Mouse (Mus musculus): ENCODE measurements around the gene Ugt1a7c. TPM values are rescaled to one million over a fixed set of nuclear protein-coding genes. Genes with fewer than 3 reads are reported as not detected.

Ugt1a7c gene
- polyA plus RNA-seq, 1 experiment from 2014 or later, result 1.2 TPM

DNA sequence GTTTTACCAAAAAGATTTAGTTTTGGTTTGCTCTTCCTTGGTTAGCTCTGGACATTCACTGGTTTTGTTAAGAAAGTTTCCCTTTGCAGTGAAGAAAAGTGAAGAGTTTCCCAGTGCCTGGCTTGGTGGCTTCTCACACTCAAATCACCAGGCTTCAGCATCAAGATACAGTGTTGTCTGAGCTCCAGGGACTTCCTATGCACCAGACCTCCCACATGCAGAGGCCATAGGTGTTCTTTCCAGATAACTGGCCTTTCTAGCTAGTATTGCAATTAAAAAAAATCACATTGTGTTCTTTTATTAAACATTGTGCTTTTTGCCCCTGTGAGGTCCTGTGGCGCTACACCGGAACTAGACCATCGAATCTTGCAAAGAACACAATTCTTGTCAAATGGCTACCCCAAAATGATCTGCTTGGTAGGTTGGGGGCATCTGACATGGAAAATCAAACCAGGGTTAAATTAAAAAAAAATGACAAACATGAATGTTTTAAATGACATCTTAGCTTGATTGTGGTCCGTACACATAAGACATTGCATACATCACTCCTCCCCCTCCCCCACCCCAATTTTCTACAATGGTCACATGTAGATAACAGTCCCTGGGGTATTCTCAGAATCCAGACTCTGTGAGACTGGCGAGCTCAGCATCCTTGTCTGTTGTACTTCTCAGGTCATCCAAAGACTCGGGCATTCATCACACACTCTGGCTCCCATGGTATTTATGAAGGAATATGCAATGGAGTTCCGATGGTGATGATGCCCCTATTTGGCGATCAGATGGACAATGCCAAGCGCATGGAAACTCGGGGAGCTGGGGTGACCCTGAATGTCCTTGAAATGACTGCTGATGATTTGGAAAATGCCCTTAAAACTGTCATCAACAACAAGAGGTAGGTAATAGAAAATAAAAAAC, 120.9 kb downstream of the Ugt1a7c start:
- Histone ChIP-seq H3K27me3 (replicated peaks; ENCODE audit: control insufficient read depth, insufficient read depth, low read length) (no peaks in the 10 kb centered on the region), H3K4me2 (ENCODE audit: low read length) (no peak overlapping the region), H3K36me3 (ENCODE audit: control insufficient read depth, insufficient read depth) (no peaks in the 10 kb centered on the region), H3K4me3 (replicated peaks; ENCODE audit: low read length) (no peak overlapping the region), H3K4me1 (replicated peaks; ENCODE audit: control insufficient read depth, insufficient read depth, low read length) (no peaks in the 10 kb centered on the region), H3K9me3 (ENCODE audit: control insufficient read depth, low read length) (peaks cover 60% of the 10 kb centered on the region), H3K9ac (replicated peaks; ENCODE audit: low read depth, low read length) (no peak overlapping the region), H3K27ac (ENCODE audit: low read length) (no peak overlapping the region)
- WGBS, result 72% methylated on average over 10 of the region's 10 CpGs
- no peak for ATAC-seq

DNA sequence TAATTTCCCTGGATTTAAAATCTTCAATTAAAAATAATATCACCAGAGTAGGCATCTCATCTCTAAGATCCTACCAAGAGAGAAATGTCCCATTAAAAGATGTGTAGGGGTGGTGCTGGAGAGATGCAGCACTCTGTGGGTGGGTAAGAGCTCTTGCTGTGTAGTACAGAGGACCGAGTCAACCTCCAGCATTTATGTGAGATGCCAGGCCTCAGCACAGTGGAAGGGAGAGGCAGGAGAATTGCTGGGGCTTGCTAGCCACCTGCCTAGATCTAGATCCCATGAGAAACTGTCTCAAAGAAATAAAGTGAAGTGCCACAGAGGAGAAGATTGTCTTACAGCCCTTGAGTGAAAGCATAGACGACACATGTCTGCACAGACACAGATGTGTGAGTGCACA, 121.7 kb downstream of the Ugt1a7c start:
- 54% methylated on average over 2 of the region's 2 CpGs for WGBS
- no peak overlapping the region for H3K4me2 ChIP-seq (ENCODE audit: low read length)
- H3K27ac ChIP-seq (ENCODE audit: low read length), result no peak overlapping the region
- no peaks in the 10 kb centered on the region for H3K4me1 ChIP-seq (replicated peaks; ENCODE audit: control insufficient read depth, insufficient read depth, low read length)
- ATAC-seq, result no peak
- H3K9ac ChIP-seq (replicated peaks; ENCODE audit: low read depth, low read length), result no peak overlapping the region
- H3K9me3 ChIP-seq (ENCODE audit: control insufficient read depth, low read length), result peaks cover 57% of the 10 kb centered on the region
- no peaks in the 10 kb centered on the region for H3K36me3 ChIP-seq (ENCODE audit: control insufficient read depth, insufficient read depth)
- no peaks in the 10 kb centered on the region for H3K27me3 ChIP-seq (replicated peaks; ENCODE audit: control insufficient read depth, insufficient read depth, low read length)
- H3K4me3 ChIP-seq (replicated peaks; ENCODE audit: low read length), result no peak overlapping the region

DNA sequence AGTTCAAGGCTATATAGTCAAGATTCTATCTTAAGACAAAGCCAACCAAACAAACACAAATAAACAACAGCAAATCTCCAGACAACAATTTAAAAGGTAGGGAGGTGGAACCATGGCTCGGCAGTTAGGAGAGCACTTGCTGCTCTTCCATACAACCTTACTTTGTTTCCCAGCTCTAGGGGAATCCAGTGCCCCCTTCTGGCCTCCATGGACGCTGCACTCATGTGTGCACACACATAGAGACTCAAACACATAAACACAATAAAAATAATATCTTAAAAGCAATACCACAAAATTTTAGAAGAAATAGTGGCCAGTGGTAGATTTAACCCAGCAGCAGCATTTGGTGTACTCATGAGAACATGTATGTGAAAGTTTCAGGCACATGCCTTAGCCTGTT, 122.3 kb downstream of the Ugt1a7c start:
- WGBS, result 67% methylated on average over 2 of the region's 2 CpGs
- H3K9me3 ChIP-seq (ENCODE audit: control insufficient read depth, low read length), result peaks cover 53% of the 10 kb centered on the region

DNA sequence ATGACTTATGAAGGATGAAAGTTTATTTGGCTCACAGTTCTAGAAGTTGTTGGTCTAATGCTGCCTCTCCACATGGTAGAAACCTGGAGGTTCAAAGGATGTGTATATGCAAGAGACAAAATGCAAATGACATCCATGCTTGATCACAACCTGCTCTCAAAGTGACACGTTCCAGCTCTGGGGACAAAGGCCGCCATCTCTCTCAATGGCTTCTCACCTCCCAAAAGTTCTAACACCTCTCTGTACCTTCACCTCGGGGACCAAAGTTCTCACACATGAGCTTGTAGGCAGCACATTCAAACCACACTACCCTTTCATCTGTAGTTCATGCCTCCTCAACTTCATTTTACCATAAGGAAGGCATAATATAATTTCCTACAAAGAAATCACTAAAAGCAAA, 122.7 kb downstream of the Ugt1a7c start:
- Histone ChIP-seq H3K4me1 (replicated peaks; ENCODE audit: control insufficient read depth, insufficient read depth, low read length) (no peaks in the 10 kb centered on the region), H3K27ac (ENCODE audit: low read length) (no peak overlapping the region), H3K9me3 (ENCODE audit: control insufficient read depth, low read length) (peaks cover 50% of the 10 kb centered on the region), H3K36me3 (ENCODE audit: control insufficient read depth, insufficient read depth) (no peaks in the 10 kb centered on the region), H3K27me3 (replicated peaks; ENCODE audit: control insufficient read depth, insufficient read depth, low read length) (no peaks in the 10 kb centered on the region), H3K4me3 (replicated peaks; ENCODE audit: low read length) (no peak overlapping the region), H3K4me2 (ENCODE audit: low read length) (no peak overlapping the region), H3K9ac (replicated peaks; ENCODE audit: low read depth, low read length) (no peak overlapping the region)
- ATAC-seq, result no peak
- WGBS, result 39% methylated on average over 3 of the region's 3 CpGs

More for the DNA sequence above, 122.3 kb downstream of the Ugt1a7c start:
- Histone ChIP-seq H3K36me3 (ENCODE audit: control insufficient read depth, insufficient read depth) (no peaks in the 10 kb centered on the region), H3K27ac (ENCODE audit: low read length) (no peak overlapping the region), H3K9ac (replicated peaks; ENCODE audit: low read depth, low read length) (no peak overlapping the region), H3K4me1 (replicated peaks; ENCODE audit: control insufficient read depth, insufficient read depth, low read length) (no peaks in the 10 kb centered on the region), H3K4me3 (replicated peaks; ENCODE audit: low read length) (no peak overlapping the region), H3K4me2 (ENCODE audit: low read length) (no peak overlapping the region), H3K27me3 (replicated peaks; ENCODE audit: control insufficient read depth, insufficient read depth, low read length) (no peaks in the 10 kb centered on the region)
- no peak for ATAC-seq

DNA sequence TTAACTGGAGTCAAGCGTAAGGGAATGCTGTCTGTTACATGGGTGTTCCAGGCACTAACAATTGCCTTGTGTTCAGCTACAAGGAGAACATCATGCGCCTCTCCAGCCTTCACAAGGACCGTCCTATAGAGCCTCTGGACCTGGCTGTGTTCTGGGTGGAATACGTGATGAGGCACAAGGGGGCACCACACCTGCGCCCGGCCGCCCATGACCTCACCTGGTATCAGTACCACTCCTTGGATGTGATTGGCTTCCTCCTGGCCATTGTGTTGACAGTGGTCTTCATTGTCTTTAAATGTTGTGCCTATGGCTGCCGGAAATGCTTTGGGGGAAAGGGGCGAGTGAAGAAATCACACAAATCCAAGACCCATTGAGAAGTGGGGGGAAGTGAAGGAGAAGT, 123.2 kb downstream of the Ugt1a7c start:
- peaks cover 45% of the 10 kb centered on the region for H3K9me3 ChIP-seq (ENCODE audit: control insufficient read depth, low read length)
- ATAC-seq, result no peak
- 75% methylated on average over 9 of the region's 9 CpGs for WGBS

DNA sequence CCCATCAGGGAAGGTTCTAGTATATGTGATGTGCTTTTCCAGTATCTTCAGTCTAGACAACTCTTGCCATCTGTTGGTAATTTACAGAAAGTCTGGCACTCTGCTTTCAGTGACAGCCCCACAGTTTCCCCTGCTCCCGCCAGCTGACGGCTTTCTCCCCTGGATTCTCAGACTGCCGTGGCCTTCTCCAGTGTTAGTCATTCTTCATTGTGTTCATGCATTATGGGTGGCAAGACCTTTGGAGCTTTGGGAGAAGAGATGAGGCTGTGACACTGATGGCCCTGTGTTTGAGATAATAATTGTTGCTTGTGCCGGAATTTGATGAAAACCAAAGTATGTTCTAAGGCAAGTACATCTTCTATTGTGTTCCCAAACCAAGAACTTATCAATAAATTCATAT, 123.7 kb downstream of the Ugt1a7c start:
- peaks cover 40% of the 10 kb centered on the region for H3K9me3 ChIP-seq (ENCODE audit: control insufficient read depth, low read length)
- H3K4me2 ChIP-seq (ENCODE audit: low read length), result no peak overlapping the region
- H3K36me3 ChIP-seq (ENCODE audit: control insufficient read depth, insufficient read depth), result no peaks in the 10 kb centered on the region
- no peak overlapping the region for H3K4me3 ChIP-seq (replicated peaks; ENCODE audit: low read length)
- H3K9ac ChIP-seq (replicated peaks; ENCODE audit: low read depth, low read length), result no peak overlapping the region
- no peaks in the 10 kb centered on the region for H3K27me3 ChIP-seq (replicated peaks; ENCODE audit: control insufficient read depth, insufficient read depth, low read length)
- no peaks in the 10 kb centered on the region for H3K4me1 ChIP-seq (replicated peaks; ENCODE audit: control insufficient read depth, insufficient read depth, low read length)
- H3K27ac ChIP-seq (ENCODE audit: low read length), result no peak overlapping the region
- 50% methylated on average over 4 of the region's 4 CpGs for WGBS
- no peak for ATAC-seq

More for the DNA sequence above, 123.2 kb downstream of the Ugt1a7c start:
- Histone ChIP-seq H3K27me3 (replicated peaks; ENCODE audit: control insufficient read depth, insufficient read depth, low read length) (no peaks in the 10 kb centered on the region), H3K4me1 (replicated peaks; ENCODE audit: control insufficient read depth, insufficient read depth, low read length) (no peaks in the 10 kb centered on the region), H3K27ac (ENCODE audit: low read length) (no peak overlapping the region), H3K4me3 (replicated peaks; ENCODE audit: low read length) (no peak overlapping the region), H3K36me3 (ENCODE audit: control insufficient read depth, insufficient read depth) (no peaks in the 10 kb centered on the region), H3K4me2 (ENCODE audit: low read length) (no peak overlapping the region), H3K9ac (replicated peaks; ENCODE audit: low read depth, low read length) (no peak overlapping the region)

DNA sequence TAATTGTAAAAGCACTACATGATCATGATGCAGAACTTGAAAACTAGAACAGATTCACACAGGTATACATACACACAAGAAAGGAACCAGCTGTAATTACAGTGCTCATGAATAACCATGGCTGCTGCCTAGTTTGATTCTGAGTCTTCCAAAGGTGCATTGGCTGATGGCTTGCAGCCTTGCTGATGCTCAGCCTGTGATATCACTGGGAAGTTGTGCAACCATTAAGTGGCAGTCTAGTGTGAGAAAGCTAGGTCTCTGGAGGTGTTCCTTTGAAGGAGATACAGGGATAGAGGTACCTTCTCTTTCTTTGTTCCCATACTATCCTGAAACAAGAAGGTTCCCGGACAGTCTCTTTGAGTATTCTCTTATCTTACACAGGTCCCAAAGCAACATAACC, 124.2 kb downstream of the Ugt1a7c start:
- Histone ChIP-seq H3K4me3 (replicated peaks; ENCODE audit: low read length) (no peak overlapping the region), H3K9ac (replicated peaks; ENCODE audit: low read depth, low read length) (no peak overlapping the region)
- 22% methylated on average over 1 of the region's 1 CpGs for WGBS

DNA sequence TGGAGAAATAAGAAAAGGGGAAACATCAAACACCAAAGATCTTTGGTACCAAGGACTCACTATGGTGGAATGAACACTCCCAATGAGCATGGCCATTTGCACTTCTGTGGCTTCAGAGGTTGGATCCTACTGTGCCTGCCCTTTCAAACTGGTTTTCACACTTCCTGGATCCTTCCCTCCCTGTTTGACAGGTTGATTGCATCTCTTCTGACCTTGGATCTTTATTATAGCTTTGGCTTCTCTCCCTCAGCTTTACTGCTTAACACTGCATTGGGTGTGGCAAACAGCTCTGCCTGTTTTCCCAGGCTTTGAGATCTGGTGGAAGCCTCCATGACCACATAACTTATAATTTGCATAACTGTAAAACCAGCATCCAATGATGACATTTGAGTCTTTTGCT, 125.5 kb downstream of the Ugt1a7c start:
- no peak for ATAC-seq
- H3K27ac ChIP-seq (ENCODE audit: low read length), result no peak overlapping the region
- no peaks in the 10 kb centered on the region for H3K27me3 ChIP-seq (replicated peaks; ENCODE audit: control insufficient read depth, insufficient read depth, low read length)

More for the DNA sequence above, 124.2 kb downstream of the Ugt1a7c start:
- Histone ChIP-seq H3K36me3 (ENCODE audit: control insufficient read depth, insufficient read depth) (no peaks in the 10 kb centered on the region), H3K4me1 (replicated peaks; ENCODE audit: control insufficient read depth, insufficient read depth, low read length) (no peaks in the 10 kb centered on the region), H3K27ac (ENCODE audit: low read length) (no peak overlapping the region), H3K4me2 (ENCODE audit: low read length) (no peak overlapping the region), H3K9me3 (ENCODE audit: control insufficient read depth, low read length) (peaks cover 35% of the 10 kb centered on the region), H3K27me3 (replicated peaks; ENCODE audit: control insufficient read depth, insufficient read depth, low read length) (no peaks in the 10 kb centered on the region)
- no peak for ATAC-seq

DNA sequence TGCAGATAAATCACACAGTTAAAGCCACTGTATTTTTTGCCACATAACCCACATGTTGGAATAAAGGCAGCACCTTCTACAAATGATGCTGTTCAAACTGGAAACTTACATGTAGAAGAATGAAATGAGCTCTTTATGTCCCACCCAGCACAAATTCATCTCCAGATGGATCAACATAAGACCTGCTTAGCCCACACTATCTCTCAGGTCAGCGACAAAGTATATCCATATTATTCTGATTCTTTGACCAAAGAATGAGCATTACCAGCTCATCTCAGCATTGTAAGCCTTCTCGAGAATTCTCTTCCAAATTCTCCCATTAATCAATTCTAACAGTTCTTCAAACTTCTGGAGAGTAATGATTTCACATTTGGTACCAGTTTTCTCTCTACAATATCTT, 127.4 kb downstream of the Ugt1a7c start:
- ATAC-seq, result no peak
- 46% methylated on average over 2 of the region's 2 CpGs for whole genome bisulfite sequencing
- Histone ChIP-seq H3K27ac (ENCODE audit: low read length) (no peak overlapping the region), H3K36me3 (ENCODE audit: control insufficient read depth, insufficient read depth) (no peaks in the 10 kb centered on the region), H3K4me1 (replicated peaks; ENCODE audit: control insufficient read depth, insufficient read depth, low read length) (no peaks in the 10 kb centered on the region), H3K4me2 (ENCODE audit: low read length) (no peak overlapping the region), H3K4me3 (replicated peaks; ENCODE audit: low read length) (no peak overlapping the region), H3K9me3 (ENCODE audit: control insufficient read depth, low read length) (peaks cover 28% of the 10 kb centered on the region), H3K27me3 (replicated peaks; ENCODE audit: control insufficient read depth, insufficient read depth, low read length) (no peaks in the 10 kb centered on the region), H3K9ac (replicated peaks; ENCODE audit: low read depth, low read length) (no peak overlapping the region)

More for the DNA sequence above, 125.5 kb downstream of the Ugt1a7c start:
- H3K9ac ChIP-seq (replicated peaks; ENCODE audit: low read depth, low read length), result no peak overlapping the region
- H3K9me3 ChIP-seq (ENCODE audit: control insufficient read depth, low read length), result peaks cover 26% of the 10 kb centered on the region
- H3K4me1 ChIP-seq (replicated peaks; ENCODE audit: control insufficient read depth, insufficient read depth, low read length), result no peaks in the 10 kb centered on the region
- no peak overlapping the region for H3K4me2 ChIP-seq (ENCODE audit: low read length)
- H3K4me3 ChIP-seq (replicated peaks; ENCODE audit: low read length), result no peak overlapping the region
- H3K36me3 ChIP-seq (ENCODE audit: control insufficient read depth, insufficient read depth), result no peaks in the 10 kb centered on the region
